ENCODE assay signal across 11 mouse cellular contexts in genomic region chr7:112984704-112985577, GRCm38 (mm10). TPM values are rescaled to one million over a fixed set of nuclear protein-coding genes. Genes with fewer than 3 reads are reported as not detected.
DNase-seq lines count a peak whose midpoint lies in the region; ATAC-seq lines count a peak whose summit lies in the region.
"Had no signal": no experiment of that assay in that cellular context is flagged by ENCODE, and none has a peak within 500 bp of the region (broad histone marks: within the 10 kb centered on the region; RNA-seq: fewer than 3 reads in every experiment).

No protein-coding gene starts in this region.

- no peak overlapping the region for H3K27ac ChIP-seq in midbrain, embryonic 13.5 days
- H3K27ac ChIP-seq: forebrain, embryonic 13.5 days; limb, embryonic 15.5 days had no signal

- no peak overlapping the region for H3K4me3 ChIP-seq in midbrain, embryonic 13.5 days (replicated peaks)
- H3K4me3 ChIP-seq: forebrain, embryonic 13.5 days; limb, embryonic 15.5 days had no signal

- intact Hi-C loops in left cerebral cortex, postnatal 10 days (cut with DNase I), result no loop called here

- no peak for ATAC-seq in midbrain, embryonic 13.5 days
- ATAC-seq: forebrain, embryonic 13.5 days; hindbrain, embryonic 16.5 days had no signal

- WGBS in midbrain, embryonic 13.5 days, result 70% methylated on average over 17 of the region's 17 CpGs

- DNase-seq in kidney, adult 11 months, result peak; percentile 24
- DNase-seq in kidney, postnatal 14 days, result no peak
- DNase-seq in adrenal gland, postnatal 36 days, result peak; percentile 49
- DNase-seq in kidney, adult 9 months, result peak; percentile 23
- DNase-seq in ovary, postnatal 14 days (ENCODE audit: low spot score), result peak; percentile 6
- DNase-seq in left cerebral cortex, postnatal 10 days (ENCODE audit: extremely low spot score in 1 of 2, low spot score in 2 of 2), result no peak
- DNase-seq in cerebellum, adult 8-10 months, result no peak

- no peaks in the 10 kb centered on the region for H3K36me3 ChIP-seq in midbrain, embryonic 13.5 days
- H3K36me3 ChIP-seq: limb, embryonic 15.5 days had no signal

- no peak overlapping the region for H3K9ac ChIP-seq in midbrain, embryonic 13.5 days (replicated peaks)
- H3K9ac ChIP-seq: forebrain, embryonic 13.5 days; limb, embryonic 15.5 days had no signal

- no peak overlapping the region for H3K4me2 ChIP-seq in midbrain, embryonic 13.5 days (replicated peaks)
- H3K4me2 ChIP-seq: forebrain, embryonic 13.5 days; limb, embryonic 15.5 days had no signal

- H3K27me3 ChIP-seq in midbrain, embryonic 13.5 days, result no peaks in the 10 kb centered on the region
- H3K27me3 ChIP-seq: forebrain, embryonic 13.5 days; limb, embryonic 15.5 days had no signal

- H3K9me3 ChIP-seq in midbrain, embryonic 13.5 days, result no peaks in the 10 kb centered on the region
- H3K9me3 ChIP-seq: limb, embryonic 15.5 days had no signal

- peaks cover 5% of the 10 kb centered on the region; the same call in 1 of the 2 replicates for H3K4me1 ChIP-seq in midbrain, embryonic 13.5 days (replicated peaks)

RNA-seq across cellular contexts. Expression of gene Rassf10, which starts 31.2 kb away (rescaled TPM):
- 1 to 10 TPM; 3.4 to 8.0 TPM for total RNA-seq in adrenal gland, postnatal 36 days (2021)
- 1 to 10 TPM; 2.2 TPM for total RNA-seq in left cerebral cortex, postnatal 10 days (2021)
- 1.9 and 2.4 TPM in 2 replicates for polyA plus RNA-seq in midbrain, embryonic 13.5 days (2015; fragmentation: Nextera tagmentation; extraction: Ambion mirVana)

Comparison
In these comparisons a context has a peak if more than half of its experiments do, and no peak if none do; other contexts are left out.
1. DNase-seq: peak in kidney, adult 11 months (single experiment), adrenal gland, postnatal 36 days (2 of 2), kidney, adult 9 months (single experiment) and ovary, postnatal 14 days (single experiment); none in kidney, postnatal 14 days (single experiment), left cerebral cortex, postnatal 10 days (0 of 2) and cerebellum, adult 8-10 months (single experiment).